Mouse (Mus musculus): Measurements from ENCODE around the gene Sh3bgrl3. TPM values are rescaled to one million over a fixed set of nuclear protein-coding genes. Genes with fewer than 3 reads are reported as not detected.

The Sh3bgrl3 gene
- total and polyA plus RNA-seq, 3 experiments, result 122 to 414 TPM; not detected in 1

DNA sequence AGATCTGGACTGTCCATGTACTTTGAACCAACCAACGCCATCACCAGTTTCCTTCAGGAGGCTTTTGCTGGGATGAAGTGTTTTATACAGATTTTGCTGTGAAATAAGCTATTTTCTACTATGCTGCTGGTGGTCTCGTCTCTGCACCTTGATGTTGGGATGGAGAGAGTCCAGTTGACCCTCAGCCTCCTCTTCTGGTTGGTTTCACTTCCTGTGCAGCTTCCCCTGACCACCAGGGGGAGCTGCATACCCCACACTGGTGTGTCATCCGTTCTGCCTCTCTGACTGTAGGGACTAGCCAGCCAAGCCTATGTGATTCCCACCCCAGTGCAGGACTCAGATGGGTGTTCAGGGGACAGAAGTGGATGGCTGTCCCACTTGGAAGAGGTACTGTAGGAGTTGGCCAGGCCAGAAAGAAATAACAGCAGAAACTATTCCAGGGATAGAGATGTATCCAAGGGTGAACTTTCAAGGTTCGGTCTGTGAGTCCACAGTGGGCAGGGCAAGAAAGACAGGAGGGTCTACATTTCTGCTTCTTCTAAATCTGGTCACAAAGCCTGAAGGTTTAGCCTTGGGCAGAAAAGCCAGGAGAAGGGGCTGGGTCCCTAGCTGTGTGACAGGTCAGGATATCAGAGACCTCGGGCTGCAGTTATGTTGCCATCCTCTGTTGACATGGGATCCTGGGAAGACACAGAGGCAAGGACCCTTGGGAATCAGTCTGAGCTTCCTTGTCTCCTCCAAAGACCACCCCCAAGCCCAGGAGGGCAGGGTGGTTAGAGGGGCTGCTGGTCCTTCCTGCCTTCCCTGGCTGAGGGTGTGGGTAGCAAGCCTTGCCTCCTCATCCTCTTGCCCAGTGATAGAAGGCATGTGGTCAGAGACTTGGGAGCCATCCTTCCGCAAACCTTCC lies 36.0 kb downstream of the Sh3bgrl3 start (continued):
- TF ChIP-seq RAD21 (IDR thresholded peaks at IDR 0.05; ENCODE audit: low read depth, low read length) (peak; percentile 61), MAFK (IDR thresholded peaks at IDR 0.05; ENCODE audit: borderline replicate concordance, low read depth, low read length) (no peak), MYC (IDR thresholded peaks at IDR 0.05; ENCODE audit: low read depth, low read length) (no peak)

GRCm38 (mm10) chr4:134091225-134091529 lies 37.4 kb downstream of the Sh3bgrl3 start:
- Histone ChIP-seq H3K4me1 (ENCODE audit: control insufficient read depth in 1 of 2, insufficient read depth in 2 of 2, low read length in 2 of 2) (peaks cover 6 to 11% of the 10 kb centered on the region in 2 experiments; a peak in 3 of 4 replicates), H3K9ac (ENCODE audit: control insufficient read depth, low read depth, low read length, poor library complexity, severe bottlenecking) (no peak overlapping the region)
- TF ChIP-seq RCOR1 (IDR thresholded peaks at IDR 0.05; ENCODE audit: low read depth, low read length) (no peak), EP300 (IDR thresholded peaks at IDR 0.05; ENCODE audit: low read depth in 1 of 2, low read length in 2 of 2) (no peak), MEF2A (IDR thresholded peaks at IDR 0.05; ENCODE audit: extremely low read depth, insufficient replicate concordance, low read depth, low read length, poor library complexity, severe bottlenecking) (no peak), GATA1 (IDR thresholded peaks at IDR 0.05; ENCODE audit: low read depth, low read length) (no peak), TAL1 (IDR thresholded peaks at IDR 0.05; ENCODE audit: low read length) (no peak), MXI1 (IDR thresholded peaks at IDR 0.05; ENCODE audit: low read depth, low read length) (no peak), MAFK (IDR thresholded peaks at IDR 0.05; ENCODE audit: borderline replicate concordance, low read depth, low read length) (no peak), NRF1 (IDR thresholded peaks at IDR 0.05; ENCODE audit: insufficient read depth, low read depth, low read length, poor library complexity, severe bottlenecking) (no peak), POLR2AphosphoS2 (IDR thresholded peaks at IDR 0.05; ENCODE audit: low read length) (no peak), GABPA (IDR thresholded peaks at IDR 0.05; ENCODE audit: low read depth, low read length) (no peak), CHD2 (IDR thresholded peaks at IDR 0.05; ENCODE audit: low read length) (no peak), RAD21 (IDR thresholded peaks at IDR 0.05; ENCODE audit: low read depth, low read length) (no peak), BHLHE40 (IDR thresholded peaks at IDR 0.05; ENCODE audit: borderline replicate concordance, low read depth, low read length) (no peak), POLR2A (IDR thresholded peaks at IDR 0.05; ENCODE audit: control insufficient read depth in 1 of 2, insufficient read depth in 1 of 2, low read depth in 1 of 2, low read length in 2 of 2, poor library complexity in 1 of 2) (no peak), CHD1 (IDR thresholded peaks at IDR 0.05; ENCODE audit: low read depth, low read length) (no peak), MYB (IDR thresholded peaks at IDR 0.05; ENCODE audit: low read depth, low read length) (no peak), CTCF (IDR thresholded peaks at IDR 0.05 in 2 of 3, conservative IDR thresholded peaks at IDR 0.05 in 1 of 3; ENCODE audit: control insufficient read depth in 1 of 3, insufficient read depth in 1 of 3, low read depth in 2 of 3, low read length in 3 of 3, poor library complexity in 1 of 3, severe bottlenecking in 1 of 3) (no peak), SMC3 (IDR thresholded peaks at IDR 0.05; ENCODE audit: low read depth, low read length) (no peak), HCFC1 (IDR thresholded peaks at IDR 0.05; ENCODE audit: low read depth, low read length) (no peak), ELF1 (IDR thresholded peaks at IDR 0.05; ENCODE audit: low read depth, low read length) (no peak)

More at GRCm38 (mm10) chr4:134091225-134091529, 37.4 kb downstream of the Sh3bgrl3 start:
- Histone ChIP-seq H3K27ac (ENCODE audit: control insufficient read depth, low read depth, low read length) (no peak overlapping the region), H3K27me3 (ENCODE audit: control insufficient read depth in 1 of 2, insufficient read depth in 2 of 2, low read length in 2 of 2) (no peaks in the 10 kb centered on the region), H3K4me3 (ENCODE audit: control insufficient read depth in 1 of 2, insufficient read depth in 1 of 2, low read depth in 2 of 2, low read length in 2 of 2) (no peak overlapping the region), H3K79me2 (ENCODE audit: control insufficient read depth, insufficient read depth, low read length, poor library complexity) (no peaks in the 10 kb centered on the region), H3K36me3 (ENCODE audit: control insufficient read depth in 1 of 2, insufficient read depth in 2 of 2, low read length in 2 of 2) (peaks cover 0 to 5% of the 10 kb centered on the region in 2 experiments; a peak in 1 of 4 replicates), H3K9me3 (replicated peaks; ENCODE audit: insufficient read depth, low read length) (no peaks in the 10 kb centered on the region)
- no peak for DNase-seq (ENCODE audit: low read depth, low spot score)

All from MEL (cell line).